Mouse (Mus musculus) E14TG2a.4 (cell line): ENCODE results near the gene Mnx1.

Source experiments
- CTCF ChIP-seq: conservative IDR thresholded peaks from 2 replicates; pipeline ENCODE4 v1.5.1; 2014; ENCODE audit warnings: low read length
- NANOG ChIP-seq: IDR thresholded peaks from 2 replicates; pipeline ENCODE4 v1.6.1; 2014; ENCODE audit warnings: borderline replicate concordance, low read length, mixed read lengths
- POU5F1 ChIP-seq: IDR thresholded peaks from 2 replicates; pipeline ENCODE4 v1.6.1; 2014; ENCODE audit warnings: low read length, borderline replicate concordance

DNA sequence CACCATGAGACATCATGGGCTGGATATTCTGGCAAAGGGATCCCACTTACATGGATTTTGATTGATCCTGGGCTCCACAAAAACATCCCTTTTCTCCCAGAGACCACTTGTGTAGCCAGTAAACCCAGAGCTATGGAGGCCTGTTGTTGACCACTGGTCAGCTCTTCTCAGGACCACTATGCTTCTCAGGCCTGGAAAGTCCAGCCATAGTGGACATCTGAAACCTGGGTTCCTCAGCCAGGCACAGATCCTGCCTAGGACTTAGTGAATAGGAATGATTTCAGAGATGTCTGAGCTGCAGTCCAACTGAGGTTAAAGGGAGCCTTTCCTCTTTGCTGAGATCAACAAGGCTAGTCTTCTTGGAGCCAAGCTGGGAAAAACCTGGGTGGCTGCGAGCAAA is 2.2 kb downstream of the Mnx1 start:
- TF ChIP-seq CTCF (no peak), NANOG (no peak), POU5F1 (no peak)
